Mouse (Mus musculus) lung, adult 2 months (tissue): Measurements from ENCODE around the gene AC131692.1.

Experiments
- CTCF ChIP-seq: fragments of 200-500 bp; IDR thresholded peaks from 2 replicates; pipeline ENCODE4 v1.5.1; 2011; ENCODE audit warnings: mild to moderate bottlenecking, low read length, control low read depth; ENCODE audit not compliant: insufficient read depth
- POLR2A ChIP-seq: fragments of 200-500 bp; IDR thresholded peaks from 2 replicates; pipeline ENCODE4 v1.6.1; 2011; ENCODE audit warnings: low read depth, mild to moderate bottlenecking, control low read depth, low read length, borderline replicate concordance; ENCODE audit errors: extremely low read depth

DNA sequence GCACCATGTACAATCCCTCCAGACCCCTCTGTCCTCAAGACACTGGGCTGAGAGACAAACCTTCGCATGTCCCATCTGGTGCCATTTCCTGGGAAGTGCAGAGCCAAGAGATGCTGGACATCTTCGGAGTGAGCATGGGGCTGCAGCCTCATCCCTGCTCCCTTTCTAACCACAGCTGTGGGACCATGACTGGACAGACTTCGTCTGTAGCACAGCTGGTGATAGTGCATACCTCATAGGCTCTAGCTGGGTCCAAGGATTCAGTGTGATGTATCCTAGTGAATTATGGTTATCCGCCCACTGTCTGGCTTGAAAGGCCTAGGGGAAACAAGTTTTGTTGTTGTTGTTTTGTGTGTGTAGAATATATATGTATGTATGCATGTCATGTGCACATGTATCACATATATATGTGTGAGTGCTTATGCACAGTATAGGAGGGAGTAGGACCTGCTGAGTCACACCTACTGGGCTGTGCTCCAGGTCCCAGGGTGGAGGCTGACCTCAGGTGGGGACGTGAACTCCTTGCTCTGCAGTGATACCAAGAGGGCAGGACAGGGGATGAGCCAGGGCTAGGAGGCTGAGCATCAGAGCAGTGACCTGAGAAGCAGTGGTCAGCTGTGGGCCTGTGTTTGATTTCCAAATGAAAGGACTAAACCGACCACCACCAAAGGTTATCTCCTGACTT, 8.1 kb downstream of the AC131692.1 start:
- TF ChIP-seq CTCF = no peak
- TF ChIP-seq POLR2A = no peak
